Mouse (Mus musculus) olfactory bulb, adult 2 months (tissue): ENCODE results near the gene Eif4e2. TPM values are rescaled to one million over a fixed set of nuclear protein-coding genes. Genes with fewer than 3 reads are reported as not detected.

ENCODE experiments used
- H3K27ac ChIP-seq: fragments of 200-500 bp; 2 replicates; pipeline ENCODE4 v1.5.1; 2012; ENCODE audit warnings: low read depth, low read length; ENCODE audit not compliant: insufficient read depth
- H3K4me1 ChIP-seq: fragments of 200-500 bp; 2 replicates; pipeline ENCODE4 v1.6.1; 2012; ENCODE audit warnings: low read length; ENCODE audit not compliant: control insufficient read depth, insufficient read depth
- H3K4me3 ChIP-seq: fragments of 200-500 bp; 2 replicates; pipeline ENCODE4 v1.5.1; 2012; ENCODE audit warnings: mild to moderate bottlenecking, low read depth, low read length, moderate library complexity; ENCODE audit not compliant: insufficient read depth
- CTCF ChIP-seq: fragments of 200-500 bp; IDR thresholded peaks from 2 replicates; pipeline ENCODE4 v1.5.1; 2012; ENCODE audit warnings: low read depth, mild to moderate bottlenecking, low read length, moderate library complexity; ENCODE audit not compliant: insufficient read depth
- POLR2A ChIP-seq: fragments of 200-500 bp; IDR thresholded peaks from 2 replicates; pipeline ENCODE4 v1.6.1; 2012; ENCODE audit warnings: mild to moderate bottlenecking, low read depth, low read length, moderate library complexity; ENCODE audit not compliant: insufficient read depth
- WGBS: fragments of 180-500 bp; shearing (Covaris S2); methylation state at CpG from one replicate; pipeline ENCODE4 v1.1.7; 2018; 5-methylcytosine and 5-hydroxymethylcytosine counted together
- polyA plus RNA-seq: library from polyadenylated mRNA; stranded (reverse); fragments of >200 nt; gene quantifications from 2 replicates; pipeline ENCODE4 v1.2.4, GENCODE M21; 2012; ENCODE audit warnings: low replicate concordance; ENCODE audit not compliant: missing spikeins, insufficient read depth, insufficient read length

Eif4e2 gene
- polyA plus RNA-seq, 1 experiment: not detected

DNA sequence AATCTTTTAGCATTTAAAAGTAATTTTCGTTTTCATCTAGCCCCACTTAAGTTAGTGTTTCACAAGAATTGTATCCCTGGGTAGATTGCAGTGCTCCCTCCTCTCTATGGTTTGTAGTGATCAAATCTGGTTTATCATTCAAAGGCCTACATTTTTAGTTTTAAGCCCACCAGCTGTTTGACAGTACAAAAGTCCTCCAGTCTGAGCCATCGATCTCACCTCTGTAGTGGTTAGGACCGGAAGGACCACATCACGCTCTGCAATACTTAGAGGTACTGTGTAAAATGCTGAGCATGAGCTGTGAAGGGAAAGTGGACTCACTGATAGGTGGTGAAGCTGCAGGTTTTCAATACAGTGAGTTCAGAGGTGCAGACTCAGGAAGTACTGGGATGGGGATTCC is 1.0 kb downstream of the Eif4e2 start:
- no peak for TF ChIP-seq CTCF
- TF ChIP-seq POLR2A: no peak

GRCm38 (mm10) chr1:87217938-87218337 is 4.2 kb downstream of the Eif4e2 start:
- peaks cover 4% of the 10 kb centered on the region; the same call in 1 of the 2 replicates for H3K4me1 ChIP-seq
- H3K27ac ChIP-seq: no peak overlapping the region
- TF ChIP-seq POLR2A (no peak), CTCF (no peak)
- H3K4me3 ChIP-seq: no peak overlapping the region
- WGBS: 40% methylated on average over 3 of the region's 3 CpGs

More for the DNA sequence above, 1.0 kb downstream of the Eif4e2 start:
- Histone ChIP-seq H3K27ac (no peak overlapping the region), H3K4me1 (peaks cover 5% of the 10 kb centered on the region; the same call in 1 of the 2 replicates), H3K4me3 (peak overlapping the region; percentile 95)
- WGBS: 21% methylated on average over 4 of the region's 4 CpGs

GRCm38 (mm10) chr1:87225739-87226138 is 12.0 kb downstream of the Eif4e2 start:
- WGBS: 96% methylated on average over 8 of the region's 8 CpGs
- TF ChIP-seq CTCF: no peak
- no peak overlapping the region for H3K4me3 ChIP-seq
- no peak overlapping the region for H3K27ac ChIP-seq
- H3K4me1 ChIP-seq: no peaks in the 10 kb centered on the region

DNA sequence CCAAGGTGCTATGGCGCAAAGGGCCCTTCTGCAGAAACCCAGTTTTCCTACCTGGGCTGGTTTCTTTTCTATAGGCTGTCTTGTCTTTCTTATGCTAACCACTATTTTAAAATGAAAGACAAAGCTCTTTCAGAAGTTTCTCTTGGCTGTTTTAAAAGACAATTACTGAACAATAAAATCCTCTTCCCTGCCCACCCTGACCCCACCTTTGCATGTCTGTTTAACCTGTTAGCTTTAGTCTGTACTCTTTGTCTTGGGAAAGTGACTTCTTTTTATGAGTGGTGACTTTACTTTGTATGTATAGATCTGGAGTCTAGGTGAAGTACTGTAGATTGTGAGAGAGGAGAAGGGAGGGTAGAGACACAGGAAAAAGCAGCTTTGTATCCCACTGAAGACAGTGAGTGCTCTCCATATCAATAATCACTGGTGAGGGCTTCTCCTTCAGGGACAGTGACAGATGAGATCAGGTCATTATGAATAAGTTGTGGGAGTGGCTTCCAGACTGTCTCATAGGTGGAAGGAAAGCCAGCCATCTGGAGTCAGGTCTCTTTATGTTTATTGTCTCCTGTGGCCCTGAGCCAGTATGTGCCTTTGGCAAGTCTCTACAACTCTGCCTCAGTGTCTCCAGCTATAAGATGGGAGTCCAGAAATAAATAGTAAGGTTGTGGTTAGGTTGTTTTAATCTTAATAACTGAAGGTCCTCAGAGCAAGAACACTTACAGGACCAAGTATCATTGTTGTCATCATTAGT is 12.9 kb downstream of the Eif4e2 start:
- Histone ChIP-seq H3K4me1 (no peaks in the 10 kb centered on the region), H3K27ac (no peak overlapping the region), H3K4me3 (no peak overlapping the region)
- no peak for TF ChIP-seq POLR2A
- TF ChIP-seq CTCF: no peak
- WGBS: 100% methylated on average over 1 of the region's 1 CpGs

- TF ChIP-seq POLR2A: no peak
- no peak for TF ChIP-seq CTCF
- no peak overlapping the region for H3K27ac ChIP-seq
- no peaks in the 10 kb centered on the region for H3K4me1 ChIP-seq
- no peak overlapping the region for H3K4me3 ChIP-seq
- WGBS: 96% methylated on average over 3 of the region's 3 CpGs
These were observed 13.4 kb downstream of the Eif4e2 start for GRCm38 (mm10) chr1:87227160-87227550.

DNA sequence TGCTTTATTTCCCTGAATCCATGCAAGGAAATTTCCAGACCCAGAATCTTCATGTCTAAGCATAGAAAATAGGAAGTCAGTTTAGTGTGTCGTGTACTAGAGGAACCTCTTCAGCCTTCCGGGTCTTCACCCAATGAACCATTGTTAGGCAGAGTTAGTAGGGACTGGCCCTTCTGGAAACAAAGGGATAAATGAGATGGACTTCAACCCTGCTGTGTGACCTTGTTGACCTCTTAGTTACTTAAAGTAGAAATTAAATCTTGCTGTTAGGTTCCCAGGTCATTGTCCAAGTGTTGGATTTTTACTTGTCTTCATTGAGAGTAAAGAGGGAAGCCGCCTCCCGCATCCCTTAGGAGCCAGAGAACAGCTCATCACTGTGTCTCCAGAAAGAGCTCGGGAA is 16.9 kb downstream of the Eif4e2 start:
- TF ChIP-seq CTCF: no peak
- no peak for TF ChIP-seq POLR2A
- Histone ChIP-seq H3K27ac (no peak overlapping the region), H3K4me1 (no peaks in the 10 kb centered on the region), H3K4me3 (no peak overlapping the region)
- 71% methylated on average over 5 of the region's 5 CpGs for WGBS

GRCm38 (mm10) chr1:87232197-87232596 is 18.5 kb downstream of the Eif4e2 start:
- Histone ChIP-seq H3K4me3 (no peak overlapping the region), H3K27ac (no peak overlapping the region), H3K4me1 (no peaks in the 10 kb centered on the region)
- 74% methylated on average over 7 of the region's 7 CpGs for WGBS
- no peak for TF ChIP-seq CTCF
- no peak for TF ChIP-seq POLR2A

DNA sequence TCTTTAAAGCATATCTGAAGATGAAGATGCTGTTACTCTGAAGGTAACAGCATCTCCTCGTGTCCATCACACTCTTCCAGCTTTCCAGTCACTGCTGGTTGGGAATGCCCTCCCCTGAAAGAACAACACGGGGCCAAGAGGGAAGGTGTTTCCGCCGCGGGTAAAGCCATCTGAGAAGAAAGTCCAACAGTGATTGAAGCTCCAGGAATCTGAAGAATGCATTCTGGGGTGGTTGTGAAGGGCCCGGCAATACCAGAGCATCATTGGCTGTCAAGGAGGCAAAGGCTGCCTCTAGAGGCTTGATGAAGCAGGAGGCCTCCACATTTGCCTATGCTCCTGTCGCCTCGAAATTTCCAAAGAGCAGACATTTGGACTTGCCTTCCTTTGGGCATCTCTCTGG is 25.3 kb downstream of the Eif4e2 start:
- TF ChIP-seq POLR2A: no peak
- no peak for TF ChIP-seq CTCF
- Histone ChIP-seq H3K27ac (no peak overlapping the region), H3K4me3 (no peak overlapping the region), H3K4me1 (no peaks in the 10 kb centered on the region)
- 81% methylated on average over 8 of the region's 8 CpGs for WGBS

- Histone ChIP-seq H3K4me3 (no peak overlapping the region), H3K27ac (no peak overlapping the region), H3K4me1 (peaks cover 3% of the 10 kb centered on the region; the same call in 1 of the 2 replicates)
- 91% methylated on average over 8 of the region's 8 CpGs for WGBS
- TF ChIP-seq CTCF (no peak), POLR2A (no peak)
These were observed 29.3 kb downstream of the Eif4e2 start for GRCm38 (mm10) chr1:87243021-87243420.
